Mouse (Mus musculus) hindbrain, embryonic 11.5 days (tissue): ENCODE data around the gene Cdk14. TPM values are rescaled to one million over a fixed set of nuclear protein-coding genes. Genes with fewer than 3 reads are reported as not detected.

Source experiments
- ATAC-seq: fragments of 200-750 bp; cut with Nextera tagmentation; 2 replicates; pipeline ENCODE4 v1.8.0; 2017; ENCODE audit warnings: mild to moderate bottlenecking, moderate TSS enrichment, moderate library complexity; ENCODE audit not compliant: low FRiP score
- DNase-seq: peaks from one replicate; pipeline ENCODE4 v3.0.0-alpha.2; 2015; ENCODE audit warnings: low spot score
- H3K27ac ChIP-seq: fragments of 300-500 bp; sonication (generic); 2 replicates; pipeline ENCODE4 v1.5.1; 2014; ENCODE audit warnings: mild to moderate bottlenecking, low read depth, low read length
- H3K27me3 ChIP-seq: fragments of 300-500 bp; sonication (generic); 2 replicates; pipeline ENCODE4 v1.6.1; 2014; ENCODE audit warnings: mild to moderate bottlenecking, low read length, moderate library complexity, mixed read lengths; ENCODE audit not compliant: control insufficient read depth, insufficient read depth
- H3K36me3 ChIP-seq: fragments of 300-500 bp; sonication (generic); 2 replicates; pipeline ENCODE4 v1.6.1; 2014; ENCODE audit warnings: mild to moderate bottlenecking, low read length, moderate library complexity, mixed read lengths; ENCODE audit not compliant: control insufficient read depth, insufficient read depth
- H3K4me1 ChIP-seq: fragments of 300-500 bp; sonication (generic); replicated peaks from 2 replicates; pipeline ENCODE4 v1.6.1; 2014; ENCODE audit warnings: low read length, mixed read lengths; ENCODE audit not compliant: control insufficient read depth, insufficient read depth
- H3K4me2 ChIP-seq: fragments of 300-500 bp; sonication (generic); replicated peaks from 2 replicates; pipeline ENCODE4 v1.6.1; 2014; ENCODE audit warnings: mild to moderate bottlenecking, low read depth, low read length
- H3K4me3 ChIP-seq: fragments of 300-500 bp; sonication (generic); 2 replicates; pipeline ENCODE4 v1.5.1; 2014; ENCODE audit warnings: low read depth, low read length
- H3K9ac ChIP-seq: fragments of 300-500 bp; sonication (generic); 2 replicates; pipeline ENCODE4 v1.6.1; 2014; ENCODE audit warnings: low read depth, low read length
- H3K9me3 ChIP-seq: fragments of 300-500 bp; sonication (generic); 2 replicates; pipeline ENCODE4 v1.6.1; 2016; ENCODE audit warnings: low read length; ENCODE audit not compliant: control insufficient read depth
- WGBS: fragments of 180-500 bp; shearing (Covaris S2); extraction: QIAGEN DNeasy Blood & Tissue Kit; methylation state at CpG from one replicate; pipeline ENCODE4 v1.1.7; 2014; 5-methylcytosine and 5-hydroxymethylcytosine counted together
- polyA plus RNA-seq: library from polyadenylated mRNA; unstranded; fragments of >200 nt; fragmentation: Nextera tagmentation; extraction: Ambion mirVana; gene quantifications from 2 replicates; pipeline ENCODE4 v1.2.1, GENCODE M21; 2014

The Cdk14 gene
- polyA plus RNA-seq, 1 experiment from 2014 or later, result 35.7 TPM

GRCm38 (mm10) chr5:4891862-4892704 is 528.0 kb downstream of the Cdk14 start:
- no peaks in the 10 kb centered on the region for H3K4me1 ChIP-seq
- WGBS, result 81% methylated on average over 17 of the region's 17 CpGs
- ATAC-seq (no peak), DNase-seq (no peak)
- no peak overlapping the region for H3K4me2 ChIP-seq
- H3K36me3 ChIP-seq, result no peaks in the 10 kb centered on the region
- no peaks in the 10 kb centered on the region for H3K27me3 ChIP-seq
- H3K4me3 ChIP-seq, result no peak overlapping the region
- H3K9ac ChIP-seq, result no peak overlapping the region
- H3K27ac ChIP-seq, result no peak overlapping the region
- no peaks in the 10 kb centered on the region for H3K9me3 ChIP-seq

DNA sequence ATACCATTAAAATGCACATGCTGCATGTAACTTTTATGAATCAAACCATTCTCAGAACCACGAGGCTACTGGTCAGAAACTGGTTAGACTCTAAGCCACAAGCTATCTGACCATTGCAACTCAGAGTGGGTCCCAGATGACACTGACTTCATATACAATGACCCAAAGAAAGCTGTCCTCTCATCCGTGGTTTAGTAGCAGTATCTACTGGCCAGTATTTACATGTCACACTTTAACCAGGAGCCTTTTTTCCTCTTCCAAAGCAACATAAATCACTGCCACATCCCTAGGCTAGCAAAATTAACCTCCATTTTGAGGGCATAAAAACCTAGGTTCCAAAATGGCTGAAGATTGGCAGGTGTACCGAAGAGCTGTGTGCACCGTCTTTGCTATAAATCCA is 533.0 kb downstream of the Cdk14 start:
- Histone ChIP-seq H3K4me1 (no peaks in the 10 kb centered on the region), H3K36me3 (no peaks in the 10 kb centered on the region), H3K9ac (no peak overlapping the region), H3K4me2 (no peak overlapping the region), H3K9me3 (no peaks in the 10 kb centered on the region), H3K27me3 (no peaks in the 10 kb centered on the region), H3K4me3 (no peak overlapping the region), H3K27ac (no peak overlapping the region)
- no peak for DNase-seq
- WGBS, result 91% methylated on average over 4 of the region's 4 CpGs
- no peak for ATAC-seq

DNA sequence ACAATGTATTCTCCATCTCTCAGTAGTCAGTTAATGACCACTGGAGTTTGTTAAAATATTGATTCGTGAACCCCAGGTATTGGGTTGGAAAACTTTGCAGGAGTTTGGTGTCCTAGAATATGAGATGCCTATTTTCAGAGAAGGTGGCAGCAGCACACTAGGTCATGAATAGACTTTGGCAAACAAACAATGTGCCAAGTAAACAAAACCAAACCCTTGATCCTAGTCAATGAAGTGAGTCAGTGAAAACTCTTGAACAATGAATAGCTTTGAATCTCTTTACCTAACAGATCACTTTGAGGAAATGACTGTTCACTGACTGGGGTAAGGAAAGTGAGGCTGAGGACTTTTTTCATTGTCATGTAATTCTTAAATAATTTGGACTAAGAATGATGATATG is 537.3 kb downstream of the Cdk14 start:
- H3K27ac ChIP-seq, result no peak overlapping the region
- no peaks in the 10 kb centered on the region for H3K27me3 ChIP-seq
- no peak overlapping the region for H3K9ac ChIP-seq
- DNase-seq, result no peak
- H3K4me2 ChIP-seq, result no peak overlapping the region
- no peaks in the 10 kb centered on the region for H3K9me3 ChIP-seq
- no peaks in the 10 kb centered on the region for H3K4me1 ChIP-seq
- H3K36me3 ChIP-seq, result no peaks in the 10 kb centered on the region
- H3K4me3 ChIP-seq, result no peak overlapping the region
- ATAC-seq, result no peak
- 98% methylated on average over 1 of the region's 1 CpGs for WGBS

DNA sequence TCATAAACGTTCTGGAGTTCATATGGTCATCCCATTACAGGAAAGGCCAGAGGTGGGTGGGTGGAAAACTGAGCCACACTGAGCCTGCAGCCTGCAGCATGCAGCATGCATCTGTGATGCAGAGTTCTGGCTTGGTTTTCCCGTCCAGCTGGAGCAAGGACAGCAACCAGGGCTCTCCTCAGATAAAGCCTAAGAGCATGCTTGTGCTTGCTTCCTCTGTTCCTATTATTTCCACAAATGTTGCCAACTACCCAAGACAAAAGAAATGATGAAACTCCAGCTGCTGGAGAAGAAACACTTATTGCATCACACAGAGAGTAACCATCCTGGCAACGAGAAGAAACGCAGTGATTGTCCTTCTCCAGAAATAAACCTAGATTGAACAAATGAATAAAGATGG is 539.8 kb downstream of the Cdk14 start:
- Histone ChIP-seq H3K9me3 (no peaks in the 10 kb centered on the region), H3K36me3 (no peaks in the 10 kb centered on the region), H3K4me3 (no peak overlapping the region), H3K4me2 (no peak overlapping the region), H3K4me1 (no peaks in the 10 kb centered on the region), H3K9ac (no peak overlapping the region), H3K27ac (no peak overlapping the region), H3K27me3 (no peaks in the 10 kb centered on the region)
- 67% methylated on average over 4 of the region's 4 CpGs for WGBS
- ATAC-seq (no peak), DNase-seq (no peak)

DNA sequence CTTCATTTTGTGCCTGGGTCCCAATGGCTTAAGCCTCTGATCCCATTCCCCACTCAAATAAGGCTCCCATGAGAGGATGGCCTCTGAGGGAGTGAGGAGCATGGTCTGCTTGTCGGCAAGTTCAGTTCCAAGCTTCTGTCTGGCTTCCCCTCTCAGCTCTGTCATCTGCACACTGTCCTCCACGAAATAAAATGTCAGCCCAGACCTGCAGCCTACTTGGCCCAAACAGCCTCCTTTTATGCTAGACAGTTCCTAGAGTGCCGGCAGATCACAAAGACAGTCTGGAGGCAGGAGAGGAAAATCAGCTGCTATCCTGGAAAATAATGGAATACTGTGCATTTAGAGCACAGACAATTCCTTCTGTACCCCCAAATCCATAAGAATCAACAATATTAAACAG is 541.2 kb downstream of the Cdk14 start:
- Histone ChIP-seq H3K36me3 (no peaks in the 10 kb centered on the region), H3K9me3 (no peaks in the 10 kb centered on the region), H3K4me2 (no peak overlapping the region), H3K4me1 (no peaks in the 10 kb centered on the region), H3K4me3 (no peak overlapping the region), H3K27me3 (no peaks in the 10 kb centered on the region), H3K9ac (no peak overlapping the region), H3K27ac (no peak overlapping the region)
- no peak for DNase-seq
- 71% methylated on average over 3 of the region's 3 CpGs for WGBS
- no peak for ATAC-seq

DNA sequence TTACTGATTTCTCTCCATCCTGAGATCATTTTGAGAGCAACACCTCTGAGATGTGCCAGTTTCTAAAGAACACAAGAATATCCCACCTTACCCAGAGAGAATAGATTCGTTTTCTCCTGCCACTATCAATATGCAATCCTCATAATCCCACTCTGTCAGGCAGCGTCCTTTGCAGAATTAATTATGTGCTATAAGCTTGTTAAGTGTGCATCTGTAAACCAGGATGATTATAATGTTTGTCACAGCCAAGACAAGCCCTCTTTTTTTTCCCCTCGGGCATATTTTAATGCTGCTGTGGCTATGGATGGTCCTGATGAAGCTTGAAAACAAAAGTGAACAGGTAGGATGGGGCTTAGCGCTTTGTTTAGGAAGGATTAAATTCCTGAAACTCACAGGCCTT is 542.5 kb downstream of the Cdk14 start:
- H3K9ac ChIP-seq, result no peak overlapping the region
- H3K27me3 ChIP-seq, result no peaks in the 10 kb centered on the region
- ATAC-seq, result 0 out of 2 replicates have a peak, but pooled peaks have one; percentile 14
- DNase-seq, result no peak
- no peak overlapping the region for H3K4me3 ChIP-seq
- no peaks in the 10 kb centered on the region for H3K9me3 ChIP-seq
- peak overlapping the region; percentile 24; the same call in 1 of the 2 replicates for H3K27ac ChIP-seq
- no peaks in the 10 kb centered on the region for H3K4me1 ChIP-seq
- H3K36me3 ChIP-seq, result no peaks in the 10 kb centered on the region
- 65% methylated on average over 4 of the region's 4 CpGs for WGBS
- H3K4me2 ChIP-seq, result no peak overlapping the region

DNA sequence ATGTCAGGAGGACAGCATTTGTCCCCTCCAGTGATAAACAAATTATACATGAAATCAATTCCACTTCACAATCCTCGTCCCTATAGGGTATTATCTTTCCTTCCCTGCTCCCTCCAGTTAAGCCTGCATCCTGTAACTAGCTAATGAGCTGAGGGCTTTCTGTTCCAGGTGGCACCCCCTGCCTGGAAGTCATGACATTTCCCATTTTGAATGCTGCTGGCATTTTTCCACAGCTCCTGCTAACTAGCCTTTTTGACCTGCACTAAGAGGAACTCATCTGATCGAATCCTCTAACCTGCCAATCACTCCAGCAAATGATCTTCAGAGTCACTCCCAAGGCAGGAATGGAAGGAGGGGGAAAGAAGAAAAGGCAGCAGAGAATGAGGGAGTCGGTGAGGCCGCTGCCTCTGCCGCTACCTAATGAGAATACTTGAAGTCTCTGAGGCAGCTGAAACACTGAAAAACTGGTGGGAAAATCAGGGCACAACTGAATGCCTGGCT is 542.9 kb downstream of the Cdk14 start:
- H3K9me3 ChIP-seq, result no peaks in the 10 kb centered on the region
- H3K4me1 ChIP-seq, result no peaks in the 10 kb centered on the region
- H3K9ac ChIP-seq, result no peak overlapping the region
- no peak overlapping the region for H3K4me3 ChIP-seq
- ATAC-seq (peak; percentile 75), DNase-seq (peak; percentile 36)
- H3K27ac ChIP-seq, result peak overlapping the region; percentile 24; the same call in 1 of the 2 replicates
- WGBS, result 17% methylated on average over 5 of the region's 5 CpGs
- no peaks in the 10 kb centered on the region for H3K36me3 ChIP-seq
- no peak overlapping the region for H3K4me2 ChIP-seq
- H3K27me3 ChIP-seq, result no peaks in the 10 kb centered on the region

DNA sequence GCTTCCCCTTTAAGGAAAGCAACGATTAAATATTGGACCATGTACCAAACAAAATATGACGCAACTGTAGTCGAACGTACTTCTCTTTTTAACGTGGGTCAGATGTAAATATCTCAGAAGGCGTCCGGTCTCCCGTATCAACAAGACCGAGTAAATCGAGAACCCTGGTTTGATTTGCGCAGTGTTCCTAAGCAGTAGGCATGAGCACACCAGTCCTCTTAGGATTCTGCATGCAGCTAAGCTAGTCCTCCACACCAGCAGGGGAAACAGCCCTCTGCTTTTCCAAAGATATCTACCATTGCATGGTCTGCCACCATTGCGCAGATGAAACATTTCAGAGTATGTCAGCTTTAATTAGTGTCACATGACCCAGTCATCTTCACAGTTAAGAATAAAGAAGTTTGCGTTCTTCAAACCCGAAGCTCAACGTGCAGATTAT is 543.4 kb downstream of the Cdk14 start:
- no peaks in the 10 kb centered on the region for H3K4me1 ChIP-seq
- ATAC-seq (peak; percentile 45), DNase-seq (peak; percentile 13)
- no peak overlapping the region for H3K27ac ChIP-seq
- H3K4me3 ChIP-seq, result no peak overlapping the region
- H3K9ac ChIP-seq, result no peak overlapping the region
- H3K9me3 ChIP-seq, result no peaks in the 10 kb centered on the region
- no peaks in the 10 kb centered on the region for H3K27me3 ChIP-seq
- no peaks in the 10 kb centered on the region for H3K36me3 ChIP-seq
- 78% methylated on average over 15 of the region's 15 CpGs for WGBS
- H3K4me2 ChIP-seq, result no peak overlapping the region
